Mouse (Mus musculus) CH12.LX (cell line): ENCODE results near the gene 4931428L18Rik.
"Not testable (repeated sequence)": the region's sequence is repeated elsewhere in the genome, so short reads cannot be mapped to it uniquely, and the experiment has no call there.

Experiments used
- CTCF ChIP-seq, 2 experiments: IDR thresholded peaks in 1 of 2; conservative IDR thresholded peaks in 1 of 2; 2 replicates each; pipeline ENCODE4 v1.5.1; 2011 to 2012; ENCODE audit warnings: low read depth in 2 of 2, low read length in 2 of 2, improper control_type of control experiment in 1 of 2, inconsistent platforms in 1 of 2, mild to moderate bottlenecking in 1 of 2, moderate library complexity in 1 of 2
- E2F4 ChIP-seq: IDR thresholded peaks from 2 replicates; pipeline ENCODE4 v1.6.1; 2011; ENCODE audit warnings: low read depth, low read length, improper control_type of control experiment; ENCODE audit not compliant: insufficient replicate concordance
- ELF1 ChIP-seq: IDR thresholded peaks from 2 replicates; pipeline ENCODE4 v1.6.1; 2014; ENCODE audit warnings: low read depth, mild to moderate bottlenecking, inconsistent platforms, low read length, improper control_type of control experiment
- EP300 ChIP-seq: IDR thresholded peaks from 2 replicates; pipeline ENCODE4 v1.6.1; 2011; ENCODE audit warnings: low read length, improper control_type of control experiment
- ETS1 ChIP-seq: conservative IDR thresholded peaks from 2 replicates; pipeline ENCODE4 v1.6.1; 2012; ENCODE audit warnings: low read depth, mild to moderate bottlenecking, inconsistent platforms, low read length, improper control_type of control experiment, moderate library complexity
- GABPA ChIP-seq: IDR thresholded peaks from 2 replicates; pipeline ENCODE4 v1.6.1; 2012; ENCODE audit warnings: low read depth, low read length, improper control_type of control experiment, inconsistent platforms; ENCODE audit not compliant: insufficient replicate concordance
- IRF4 ChIP-seq: IDR thresholded peaks from 2 replicates; pipeline ENCODE4 v1.6.1; 2014; ENCODE audit warnings: low read depth, mild to moderate bottlenecking, inconsistent platforms, low read length, improper control_type of control experiment
- MAFK ChIP-seq: IDR thresholded peaks from 2 replicates; pipeline ENCODE4 v1.6.1; 2011; ENCODE audit warnings: low read length, improper control_type of control experiment; ENCODE audit not compliant: insufficient replicate concordance
- MAZ ChIP-seq: IDR thresholded peaks from 2 replicates; pipeline ENCODE4 v1.6.1; 2012; ENCODE audit warnings: low read depth, mild to moderate bottlenecking, inconsistent platforms, low read length, improper control_type of control experiment, moderate library complexity
- NELFE ChIP-seq: IDR thresholded peaks from 2 replicates; pipeline ENCODE4 v1.6.1; 2011; ENCODE audit warnings: low read depth, low read length, improper control_type of control experiment
- POLR2A ChIP-seq: IDR thresholded peaks from 2 replicates; pipeline ENCODE4 v1.6.1; 2011; ENCODE audit warnings: low read depth, mild to moderate bottlenecking, improper control_type of control experiment, low read length
- USF2 ChIP-seq: conservative IDR thresholded peaks from 2 replicates; pipeline ENCODE4 v1.6.1; 2011; ENCODE audit warnings: low read depth, low read length, improper control_type of control experiment

- not testable (repeated sequence) for TF ChIP-seq USF2; POLR2A; CTCF (conservative IDR thresholded peaks at IDR 0.05 in 1 of 2, IDR thresholded peaks at IDR 0.05 in 1 of 2; ENCODE audit: low read depth in 2 of 2, low read length in 2 of 2); GABPA; EP300; E2F4; MAZ; IRF4; ELF1; MAFK; ETS1; NELFE
Observed at GRCm38 (mm10) chr1:30977239-30977638, 245.2 kb downstream of the 4931428L18Rik start.
